Mouse (Mus musculus) c-Kit-positive CD71-positive TER-119-negative erythroid progenitor cells, embryonic 14.5 days (primary cell): ENCODE results near the gene Vmo1.
"Not testable (repeated sequence)": the region's sequence is repeated elsewhere in the genome, so short reads cannot be mapped to it uniquely, and the experiment has no call there.

ENCODE experiments used
- DNase-seq: peaks from one replicate; pipeline ENCODE4 v3.0.0-alpha.2; 2013; ENCODE audit warnings: low read depth

Vmo1 gene

DNA sequence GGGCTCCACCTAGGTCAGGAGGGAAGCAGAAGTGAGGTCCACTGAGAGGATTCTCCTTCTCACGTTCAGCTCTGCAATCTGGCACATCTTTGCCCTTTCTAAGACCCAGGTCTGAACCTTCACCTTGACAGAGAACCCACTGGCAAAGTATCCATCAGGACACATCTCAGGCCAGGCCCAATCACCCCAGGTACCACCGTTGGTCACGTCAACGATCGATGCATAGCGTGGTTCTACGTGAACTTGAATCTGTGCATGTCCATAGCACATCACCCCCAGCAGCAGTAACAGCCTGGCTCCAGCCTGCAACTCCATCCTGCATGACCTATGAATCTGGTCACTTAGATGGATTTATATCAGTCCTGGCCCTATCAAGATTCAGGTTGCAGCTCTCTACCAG is at the start of gene Vmo1:
Gene Vmo1, minus strand, starts transcription at position 329 of the 400 bp plus-strand sequence.
- DNase-seq: no peak

GRCm38 (mm10) chr11:70563470-70564275 is 49.3 kb upstream of the Vmo1 start:
- no peak for DNase-seq

- no peak for DNase-seq
Measured at GRCm38 (mm10) chr11:70562995-70563469, 48.6 kb upstream of the Vmo1 start.

DNA sequence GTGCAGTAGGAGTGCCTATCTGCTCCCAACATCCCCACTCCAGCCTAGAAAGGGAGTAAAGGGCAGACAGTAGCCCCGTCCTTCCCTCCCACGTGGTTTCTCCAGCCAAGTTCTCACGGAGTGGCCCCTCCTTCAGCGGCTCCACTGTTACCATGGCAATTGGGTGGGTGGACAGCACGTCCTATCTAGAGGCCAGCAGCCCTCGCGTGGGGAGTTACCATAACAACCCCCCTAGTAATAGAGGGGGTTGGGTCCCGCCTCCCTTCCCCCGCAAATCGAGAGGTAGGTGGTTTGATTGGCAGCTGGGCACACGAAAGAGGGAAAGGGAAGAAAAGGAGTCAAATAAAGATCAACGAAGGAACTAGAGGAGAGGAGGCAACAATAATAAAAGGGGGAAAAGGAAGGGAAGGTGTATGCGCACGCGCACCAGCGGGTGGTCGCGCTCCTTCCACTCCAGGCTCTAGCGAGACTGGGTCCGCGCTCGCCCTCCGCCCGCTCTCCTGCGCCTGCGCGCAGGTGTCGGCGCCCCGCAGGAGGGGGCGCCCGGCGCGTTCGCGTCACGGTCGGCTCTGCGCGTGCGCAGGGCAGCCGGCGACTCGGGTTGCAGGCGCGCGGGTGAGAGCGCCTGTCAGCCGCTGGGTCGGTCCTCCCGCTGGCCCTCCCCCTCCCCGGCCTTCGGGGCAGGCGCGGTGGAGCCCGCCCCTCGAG is 48.0 kb upstream of the Vmo1 start, which contains the start of gene Mink1:
Gene Mink1, plus strand, starts transcription at position 595 of the 708 bp plus-strand sequence.
- DNase-seq: no peak

DNA sequence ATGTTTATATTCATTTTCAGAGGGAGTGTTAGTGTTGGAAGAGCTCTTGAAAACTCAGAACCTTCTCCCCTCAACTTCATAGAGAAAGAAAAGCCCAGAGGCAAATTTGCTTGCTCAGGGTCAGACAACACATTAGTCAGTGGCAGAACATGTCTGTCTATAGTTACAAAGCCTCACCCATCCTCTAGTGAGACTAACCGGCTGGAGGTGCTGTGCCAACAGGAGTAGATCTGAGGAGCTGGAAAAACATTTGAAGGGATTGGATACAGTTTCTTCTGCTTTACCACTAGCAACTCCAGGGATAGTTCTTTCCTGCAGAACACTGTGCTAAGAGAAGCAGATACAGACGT is 47.5 kb upstream of the Vmo1 start:
- no peak for DNase-seq

DNA sequence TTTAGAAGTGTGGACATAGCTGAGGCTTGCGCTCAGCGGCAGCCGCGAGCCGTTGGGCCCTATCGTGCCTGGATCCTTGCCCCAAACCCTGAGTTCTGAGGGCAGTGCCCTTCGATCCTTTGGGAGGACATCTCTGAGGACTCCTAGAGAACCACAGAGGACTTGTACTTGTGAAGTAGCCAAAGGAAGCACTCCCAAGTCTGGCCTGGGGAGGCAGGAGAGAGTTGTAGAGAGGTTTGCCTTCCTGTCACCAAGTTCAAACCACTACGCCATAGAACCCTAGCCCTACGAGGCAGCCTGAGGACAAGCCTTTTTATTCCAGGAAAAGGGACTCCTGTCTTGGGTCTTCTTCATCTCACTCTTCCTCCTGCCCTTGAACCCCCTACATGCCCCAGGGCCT is 43.1 kb upstream of the Vmo1 start:
- DNase-seq: no peak

GRCm38 (mm10) chr11:70553940-70554339 is 39.5 kb upstream of the Vmo1 start:
- no peak for DNase-seq

GRCm38 (mm10) chr11:70551526-70551925 is 37.1 kb upstream of the Vmo1 start:
- no peak for DNase-seq

DNA sequence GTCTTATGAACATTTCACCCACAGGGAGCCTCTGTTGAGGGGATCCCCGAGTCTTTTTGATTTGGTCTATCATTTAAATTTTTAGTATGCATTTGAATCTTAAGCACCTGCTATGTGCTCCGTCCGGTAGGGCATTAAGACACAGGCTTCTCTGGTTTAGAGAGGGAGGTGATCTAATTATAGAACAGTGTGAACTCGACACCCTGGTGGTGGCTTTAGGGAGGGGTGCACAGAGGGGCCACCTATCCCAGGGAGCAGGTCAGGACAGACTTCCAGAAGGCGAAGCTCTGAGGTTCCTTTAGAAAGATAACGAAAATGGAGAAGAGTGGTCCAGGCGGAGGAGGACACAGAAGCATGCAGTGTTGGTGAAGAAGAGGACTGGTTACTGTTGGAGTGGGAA is 30.1 kb upstream of the Vmo1 start:
- DNase-seq: no peak

DNA sequence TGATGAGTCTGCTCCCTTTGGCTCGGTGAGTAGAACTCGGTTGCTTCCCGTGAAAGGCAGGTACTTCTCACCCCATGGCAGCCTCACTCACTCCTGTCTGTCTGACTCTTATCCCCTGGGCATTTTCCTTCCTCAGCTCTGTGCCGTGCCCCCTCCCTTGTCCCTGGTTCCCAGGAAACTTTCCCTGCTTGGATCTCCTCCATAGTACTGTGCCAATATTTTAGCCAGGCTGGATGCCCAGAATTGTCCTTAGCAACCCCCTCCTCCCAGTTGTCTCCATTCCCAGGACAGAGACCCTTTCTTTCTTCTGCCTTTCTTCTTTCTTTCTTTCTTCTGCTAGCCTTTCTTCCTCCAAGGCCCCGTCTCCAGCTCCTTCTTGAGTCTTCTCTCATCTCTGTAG is 27.0 kb upstream of the Vmo1 start:
- no peak for DNase-seq

- no peak for DNase-seq
Measured at GRCm38 (mm10) chr11:70540928-70541327, 26.5 kb upstream of the Vmo1 start.

DNA sequence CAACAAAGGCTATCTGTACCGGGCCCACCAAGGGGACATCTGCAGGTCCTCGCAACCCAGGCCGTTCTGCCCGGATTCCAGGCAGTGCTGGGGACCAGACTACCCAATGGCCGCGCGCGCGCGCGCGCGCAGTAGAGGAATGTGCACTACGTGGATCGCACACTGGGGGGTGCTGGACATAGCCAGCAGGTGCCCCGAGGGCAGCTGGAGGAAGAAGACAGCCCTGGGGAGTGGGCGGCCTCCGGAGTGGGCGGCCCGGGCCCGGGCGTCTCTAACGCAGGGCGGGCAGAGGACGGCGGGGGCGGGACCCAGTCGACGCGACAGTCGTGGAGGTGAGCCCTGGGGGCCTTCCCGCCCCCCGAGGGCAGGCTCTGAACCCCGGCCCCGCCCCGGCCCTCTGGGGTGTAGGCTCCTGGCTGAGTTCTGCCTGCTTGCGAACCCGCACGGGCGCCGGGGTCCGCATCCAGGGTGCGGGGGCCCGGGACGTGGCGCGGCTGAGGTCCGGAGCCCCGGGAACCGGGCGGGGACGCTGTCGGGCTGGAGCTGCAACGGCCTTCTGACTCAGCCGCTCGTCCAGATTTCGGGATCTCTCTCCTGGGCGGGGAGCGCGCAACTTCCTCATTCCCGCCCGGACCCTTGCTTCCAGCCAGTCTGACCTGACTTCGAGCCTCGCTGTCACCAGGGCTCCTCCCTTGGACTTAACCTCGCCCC is 25.6 kb upstream of the Vmo1 start, which contains the start of gene Pld2:
Gene Pld2, plus strand, starts transcription at position 188 of the 711 bp plus-strand sequence.
- DNase-seq: peak; percentile 71

GRCm38 (mm10) chr11:70539423-70539822 is 25.0 kb upstream of the Vmo1 start:
- no peak for DNase-seq

DNA sequence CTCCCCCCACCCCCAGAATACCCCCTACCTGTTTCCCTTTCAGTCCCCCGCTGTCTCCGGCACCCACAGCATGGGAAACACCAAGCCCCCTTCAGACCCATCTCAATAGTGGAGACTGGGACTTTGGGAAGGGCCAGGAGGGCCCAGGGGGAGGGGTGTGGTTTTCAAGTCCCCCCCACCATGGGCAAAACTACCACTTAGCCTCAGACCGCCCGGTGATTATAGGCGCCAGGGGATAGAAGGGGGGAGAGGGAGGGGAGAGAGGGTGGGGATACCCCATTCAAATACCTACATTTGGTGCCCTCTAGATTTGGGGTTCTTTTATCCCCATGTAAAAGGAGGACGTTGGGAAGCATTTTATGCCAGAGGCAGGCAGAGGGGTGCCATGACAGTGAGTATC is 18.4 kb upstream of the Vmo1 start, which contains the start of gene Gm40193:
Gene Gm40193, minus strand, starts transcription at position 101 of the 400 bp plus-strand sequence.
- DNase-seq: no peak

GRCm38 (mm10) chr11:70531065-70531464 is 16.6 kb upstream of the Vmo1 start:
- not testable (repeated sequence) for DNase-seq

GRCm38 (mm10) chr11:70528610-70529009 is 14.2 kb upstream of the Vmo1 start:
- DNase-seq: no peak

- no peak for DNase-seq
Measured at GRCm38 (mm10) chr11:70526211-70526610, 11.8 kb upstream of the Vmo1 start.

GRCm38 (mm10) chr11:70525726-70526125 is 11.3 kb upstream of the Vmo1 start:
- no peak for DNase-seq

GRCm38 (mm10) chr11:70525184-70525678 is 10.8 kb upstream of the Vmo1 start, which contains the start of gene Psmb6:
Psmb6 (plus strand) TSS chr11:70525367.
- peak; percentile 96 for DNase-seq

- DNase-seq: no peak
Measured at GRCm38 (mm10) chr11:70524782-70525181, 10.4 kb upstream of the Vmo1 start.

GRCm38 (mm10) chr11:70523306-70523989 is 9.0 kb upstream of the Vmo1 start:
- DNase-seq: not testable (repeated sequence)
